Mouse (Mus musculus) liver, postnatal 0 days (tissue): Measurements from ENCODE around the gene Hspa4l. TPM values are rescaled to one million over a fixed set of nuclear protein-coding genes. Genes with fewer than 3 reads are reported as not detected.

Experiments used
- ATAC-seq: fragments of 200-750 bp; cut with Nextera tagmentation; 2 replicates; pipeline ENCODE4 v1.8.0; 2017; ENCODE audit warnings: mild to moderate bottlenecking, moderate library complexity
- DNase-seq: peaks from one replicate; pipeline ENCODE4 v3.0.0-alpha.2; 2016
- H3K27ac ChIP-seq: fragments of 300-500 bp; sonication (generic); 2 replicates; pipeline ENCODE4 v1.5.1; 2014; ENCODE audit warnings: antibody characterized with exemption, moderate library complexity, mild to moderate bottlenecking, low read depth
- H3K27me3 ChIP-seq: fragments of 300-500 bp; sonication (generic); 2 replicates; pipeline ENCODE4 v1.6.1; 2014; ENCODE audit warnings: low read length, control low read depth, mixed read lengths; ENCODE audit not compliant: insufficient read depth
- H3K36me3 ChIP-seq: fragments of 300-500 bp; sonication (generic); replicated peaks from 2 replicates; pipeline ENCODE4 v1.6.1; 2014; ENCODE audit warnings: mild to moderate bottlenecking, control low read depth, low read length, moderate library complexity, mixed read lengths; ENCODE audit not compliant: insufficient read depth
- H3K4me1 ChIP-seq: fragments of 300-500 bp; sonication (generic); 2 replicates; pipeline ENCODE4 v1.6.1; 2014; ENCODE audit warnings: antibody characterized with exemption, mild to moderate bottlenecking, control low read depth; ENCODE audit not compliant: insufficient read depth
- H3K4me2 ChIP-seq: fragments of 300-500 bp; sonication (generic); 2 replicates; pipeline ENCODE4 v1.6.1; 2014; ENCODE audit warnings: low read depth, mild to moderate bottlenecking, low read length, moderate library complexity, mixed read lengths
- H3K4me3 ChIP-seq: fragments of 300-500 bp; sonication (generic); 2 replicates; pipeline ENCODE4 v1.5.1; 2014; ENCODE audit warnings: low read depth, low read length
- H3K9ac ChIP-seq: fragments of 300-500 bp; sonication (generic); replicated peaks from 2 replicates; pipeline ENCODE4 v1.6.1; 2014; ENCODE audit warnings: mild to moderate bottlenecking, moderate library complexity
- H3K9me3 ChIP-seq: fragments of 300-500 bp; sonication (generic); 2 replicates; pipeline ENCODE4 v1.6.1; 2016; ENCODE audit warnings: mild to moderate bottlenecking, control low read depth, low read length, mixed read lengths
- CTCF ChIP-seq: sonication (generic); IDR thresholded peaks from 2 replicates; pipeline ENCODE4 v1.5.1; 2016; ENCODE audit warnings: antibody characterized with exemption, low read depth
- EP300 ChIP-seq: IDR thresholded peaks from 2 replicates; pipeline ENCODE4 v1.6.1; 2016; ENCODE audit warnings: antibody characterized with exemption, low read depth, mild to moderate bottlenecking
- WGBS: fragments of 180-500 bp; shearing (Covaris S2); extraction: QIAGEN DNeasy Blood & Tissue Kit; methylation state at CpG from one replicate; pipeline ENCODE4 v1.1.7; 2014; ENCODE audit not compliant: insufficient replicate concordance; 5-methylcytosine and 5-hydroxymethylcytosine counted together
- polyA plus RNA-seq: library from polyadenylated mRNA; unstranded; fragments of >200 nt; fragmentation: Nextera tagmentation; extraction: Ambion mirVana; gene quantifications from 2 replicates; pipeline ENCODE4 v1.2.1, GENCODE M21; 2015

Gene Hspa4l
- polyA plus RNA-seq = 7.8 and 11.7 TPM in 2 replicates

DNA sequence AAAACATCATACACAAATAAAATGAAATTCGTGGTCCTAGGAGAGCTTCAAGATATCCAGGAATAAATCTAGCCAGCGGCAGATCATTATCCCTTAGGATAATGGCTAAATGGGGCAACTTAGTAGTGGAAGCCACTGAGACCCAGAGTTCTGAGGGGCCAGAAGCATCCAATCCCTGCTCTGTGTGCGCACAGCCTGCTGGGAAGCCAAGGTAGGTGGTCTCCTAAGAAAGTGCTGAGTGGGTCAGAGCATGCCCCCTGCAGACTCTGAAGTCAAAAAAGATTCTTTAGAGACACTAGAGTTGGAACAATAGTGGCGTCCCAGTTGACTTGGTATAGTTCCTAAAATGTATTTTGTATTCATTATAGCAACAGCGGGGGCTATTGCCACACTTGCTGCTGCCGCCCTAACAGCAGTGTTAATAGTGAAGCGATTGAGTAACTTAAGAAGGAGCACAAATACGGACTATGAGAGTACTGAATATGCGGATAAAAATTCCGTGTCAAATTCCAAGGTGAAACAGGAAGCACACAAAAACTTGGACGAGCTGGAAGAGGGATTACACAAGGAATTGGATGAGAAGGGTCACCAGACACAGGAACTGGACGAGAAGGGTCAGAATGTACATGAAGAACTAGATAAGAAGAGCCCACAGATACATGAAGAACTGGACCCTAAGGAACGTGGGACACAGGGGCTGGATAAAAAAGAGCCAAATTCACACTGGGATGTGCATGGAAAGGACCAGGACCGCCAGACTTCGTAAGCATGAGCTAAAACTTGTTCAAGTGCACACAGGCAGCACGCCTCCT lies at the start of gene Hspa4l:
Gene Hspa4l, plus strand, starts transcription at position 472 of the 812 bp plus-strand sequence.
- Histone ChIP-seq H3K4me1 (peaks cover 10% of the 10 kb centered on the region), H3K4me2 (peak within 1 kb of the TSS; percentile 99), H3K27me3 (no peaks in the 10 kb centered on the region), H3K36me3 (no peaks in the 10 kb centered on the region), H3K4me3 (peak within 1 kb of the TSS; percentile 94), H3K27ac (peak within 1 kb of the TSS; percentile 92), H3K9ac (peak within 1 kb of the TSS; percentile 89), H3K9me3 (no peaks in the 10 kb centered on the region)
- TF ChIP-seq CTCF = no peak
- ATAC-seq (no peak), DNase-seq (peak; percentile 16)
- 30% methylated on average over 16 of the region's 16 CpGs for WGBS

GRCm38 (mm10) chr3:40695162-40695561 lies 49.1 kb upstream of the Hspa4l start:
- Histone ChIP-seq H3K4me1 (peaks cover 6% of the 10 kb centered on the region), H3K27ac (no peak overlapping the region), H3K36me3 (no peaks in the 10 kb centered on the region), H3K4me2 (no peak overlapping the region), H3K27me3 (no peaks in the 10 kb centered on the region), H3K9ac (no peak overlapping the region), H3K9me3 (no peaks in the 10 kb centered on the region), H3K4me3 (no peak overlapping the region)
- TF ChIP-seq CTCF = no peak
- no peak for TF ChIP-seq EP300
- DNase-seq (no peak), ATAC-seq (no peak)
- WGBS = 84% methylated on average over 2 of the region's 2 CpGs

- ATAC-seq (no peak), DNase-seq (no peak)
- no peak overlapping the region for H3K27ac ChIP-seq
- H3K4me2 ChIP-seq = no peak overlapping the region
- H3K4me3 ChIP-seq = no peak overlapping the region
- H3K36me3 ChIP-seq = no peaks in the 10 kb centered on the region
- TF ChIP-seq CTCF (no peak), EP300 (no peak)
- WGBS = 57% methylated on average over 3 of the region's 3 CpGs
- peaks cover 6% of the 10 kb centered on the region for H3K4me1 ChIP-seq
- H3K9ac ChIP-seq = no peak overlapping the region
- no peaks in the 10 kb centered on the region for H3K9me3 ChIP-seq
- H3K27me3 ChIP-seq = no peaks in the 10 kb centered on the region
Observed at GRCm38 (mm10) chr3:40698834-40699233, 45.5 kb upstream of the Hspa4l start.

GRCm38 (mm10) chr3:40704816-40705430 lies 39.4 kb upstream of the Hspa4l start:
- TF ChIP-seq EP300 = no peak; the same call in 1 of the 2 replicates
- 0 out of 2 replicates have a peak, but pooled peaks have one; percentile 10 for TF ChIP-seq CTCF
- ATAC-seq (peak; percentile 100), DNase-seq (peak; percentile 77)

GRCm38 (mm10) chr3:40708655-40709054 lies 35.6 kb upstream of the Hspa4l start, which contains the start of gene Slc25a31:
Slc25a31 (plus strand) TSS chr3:40708855.
- no peaks in the 10 kb centered on the region for H3K27me3 ChIP-seq
- TF ChIP-seq EP300 (no peak), CTCF (no peak)
- WGBS = 93% methylated on average over 30 of the region's 30 CpGs
- no peak within 1 kb of the TSS for H3K4me3 ChIP-seq
- H3K27ac ChIP-seq = no peak within 1 kb of the TSS
- no peak within 1 kb of the TSS for H3K4me2 ChIP-seq
- H3K9ac ChIP-seq = no peak within 1 kb of the TSS
- H3K36me3 ChIP-seq = no peaks in the 10 kb centered on the region
- ATAC-seq (no peak), DNase-seq (no peak)
- peaks cover 11% of the 10 kb centered on the region for H3K4me1 ChIP-seq
- no peaks in the 10 kb centered on the region for H3K9me3 ChIP-seq

More at GRCm38 (mm10) chr3:40704816-40705430, 39.4 kb upstream of the Hspa4l start:
- WGBS = 37% methylated on average over 5 of the region's 5 CpGs
- Histone ChIP-seq H3K36me3 (no peaks in the 10 kb centered on the region), H3K9me3 (no peaks in the 10 kb centered on the region), H3K4me1 (peaks cover 9% of the 10 kb centered on the region), H3K27ac (peak overlapping the region; percentile 75), H3K27me3 (no peaks in the 10 kb centered on the region), H3K4me3 (no peak overlapping the region), H3K9ac (0 out of 2 replicates have a peak overlapping the region, but pooled peaks have one; percentile 16), H3K4me2 (no peak overlapping the region)

- Histone ChIP-seq H3K4me1 (no peaks in the 10 kb centered on the region), H3K27ac (no peak overlapping the region), H3K9ac (no peak overlapping the region), H3K36me3 (no peaks in the 10 kb centered on the region), H3K9me3 (no peaks in the 10 kb centered on the region), H3K4me2 (no peak overlapping the region), H3K27me3 (no peaks in the 10 kb centered on the region), H3K4me3 (no peak overlapping the region)
- TF ChIP-seq CTCF = no peak
- TF ChIP-seq EP300 = no peak
- no peak for DNase-seq
- 31% methylated on average over 1 of the region's 1 CpGs for WGBS
- no peak for ATAC-seq
Observed at GRCm38 (mm10) chr3:40716056-40716455, 28.2 kb upstream of the Hspa4l start.
